Mouse (Mus musculus): ENCODE data around the gene Eml4.

The Eml4 gene

DNA sequence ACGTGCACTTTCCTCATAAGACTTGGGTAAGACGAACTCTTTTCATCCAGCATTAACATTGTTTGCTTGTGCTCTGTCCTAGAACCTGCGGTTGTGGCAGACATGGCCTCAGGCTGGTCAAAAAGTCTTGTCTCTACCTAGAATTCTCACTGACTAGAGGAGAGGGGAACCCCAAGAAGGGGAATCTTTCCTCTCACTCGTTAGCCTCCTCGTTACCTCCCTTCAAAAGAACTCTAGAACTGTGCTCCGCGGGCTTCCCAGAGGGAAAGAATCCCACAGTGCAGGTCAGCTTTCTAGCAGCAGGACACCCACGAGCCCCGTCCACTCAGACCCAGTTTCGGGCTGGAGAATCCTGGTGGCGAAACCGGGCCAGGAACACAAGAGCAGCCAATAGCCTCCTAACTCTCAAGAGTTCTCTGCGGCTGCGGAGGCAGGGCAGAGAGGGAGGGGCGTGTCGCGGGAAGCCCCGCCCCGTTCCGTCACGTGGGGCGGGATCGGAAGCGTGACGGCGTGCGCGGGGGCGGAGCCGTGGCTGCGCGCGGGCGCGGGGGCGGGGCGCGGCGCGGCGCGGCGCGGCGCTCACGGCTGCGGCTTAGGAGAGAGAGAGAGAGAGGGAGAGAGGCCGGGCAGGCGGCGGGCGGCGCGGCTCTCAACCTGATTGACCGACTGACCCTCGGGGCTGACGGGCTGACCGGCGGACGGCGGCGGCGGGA is at the start of gene Eml4:
Gene Eml4, plus strand, starts transcription at position 553 of the 713 bp plus-strand sequence.
- peak; percentile 90 to 95 for DNase-seq (ENCODE audit: low spot score in 2 of 2)

DNA sequence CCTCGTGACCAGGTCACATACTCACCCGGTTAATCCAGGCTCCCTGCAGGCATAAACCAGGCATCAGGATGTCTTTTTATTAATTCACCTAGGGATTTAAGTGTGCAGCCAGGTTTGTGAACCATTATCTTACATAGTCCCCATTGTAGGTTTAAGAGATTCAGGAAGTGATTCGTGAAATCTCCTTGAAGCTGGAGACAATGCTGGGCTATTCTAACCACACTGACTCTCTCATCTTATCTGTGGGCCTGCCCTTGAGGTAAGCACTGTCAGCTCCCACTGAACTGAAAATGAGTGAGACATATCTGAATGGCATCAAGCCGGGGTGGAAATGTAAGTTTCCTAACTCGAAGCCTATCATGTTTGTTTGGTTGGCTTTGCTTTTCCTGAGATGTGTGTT is 49.3 kb upstream of the Eml4 start:
- no peak for DNase-seq (ENCODE audit: low spot score in 2 of 2)

DNA sequence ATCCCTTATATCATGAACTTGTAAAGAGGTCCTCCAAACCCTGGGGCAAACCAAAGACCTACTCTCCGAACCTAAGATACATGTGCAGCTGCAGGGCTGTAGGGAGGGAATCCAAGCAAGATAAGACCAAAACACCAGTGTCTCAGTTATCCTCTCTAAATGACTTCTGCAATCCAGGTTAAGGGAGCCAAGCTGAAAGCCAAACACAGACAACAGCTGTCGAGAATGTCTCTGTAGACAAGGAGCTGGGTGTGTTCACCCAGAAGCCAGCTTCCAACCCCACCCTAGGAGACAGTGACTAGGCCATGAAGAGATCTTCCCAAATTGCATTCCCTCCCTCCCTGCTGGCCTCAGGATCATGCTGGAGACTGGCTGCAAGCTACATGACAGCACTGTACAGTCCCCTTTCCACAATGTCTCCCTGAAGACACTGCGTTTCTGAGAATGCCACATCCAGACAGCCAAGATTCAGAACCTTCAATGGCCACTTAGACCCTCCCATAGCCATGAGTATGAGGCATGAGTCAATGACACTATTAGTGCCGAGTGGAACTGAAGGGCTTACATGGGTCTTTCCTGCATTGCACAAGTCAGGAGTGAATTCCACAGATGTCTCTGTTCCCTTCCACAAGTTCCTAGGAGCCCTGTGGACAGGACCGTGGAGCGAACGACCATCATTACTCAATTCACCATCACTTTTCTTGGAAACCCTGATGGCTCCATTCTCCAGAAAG is 46.5 kb upstream of the Eml4 start:
- no peak for DNase-seq (ENCODE audit: low spot score in 2 of 2)

DNA sequence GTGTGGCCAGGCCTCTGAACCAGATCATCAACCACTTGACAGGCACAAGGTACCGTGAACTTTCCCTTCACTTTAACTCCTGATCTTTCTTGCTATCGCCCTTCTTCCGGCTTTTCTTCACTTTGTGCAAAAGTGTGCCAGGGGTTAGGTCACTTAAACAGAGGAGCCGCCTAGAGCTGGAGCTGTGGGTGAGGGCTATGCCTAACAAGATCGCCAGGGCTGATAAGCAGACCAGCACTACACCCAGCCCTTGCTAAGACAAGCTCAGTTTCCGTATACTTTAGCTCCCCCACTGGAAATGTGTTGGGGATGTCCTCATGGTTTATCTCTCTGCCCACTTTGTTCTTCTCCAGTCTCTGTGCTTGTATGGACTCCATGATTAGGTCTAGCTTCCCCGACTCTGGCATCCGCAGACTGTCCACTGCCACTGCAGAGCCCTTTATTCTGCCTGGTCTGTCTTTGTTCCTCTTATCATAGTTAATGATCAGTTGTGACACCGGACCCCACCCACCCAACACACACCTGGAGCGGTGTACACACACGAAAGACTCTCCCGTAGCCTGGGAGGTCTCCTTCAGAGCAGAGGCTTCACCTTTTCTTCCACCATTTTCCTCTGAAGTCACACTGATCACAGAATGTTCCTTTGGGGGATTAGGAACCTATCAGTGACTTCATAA is 43.6 kb upstream of the Eml4 start:
- DNase-seq (ENCODE audit: low spot score in 2 of 2): no peak

DNA sequence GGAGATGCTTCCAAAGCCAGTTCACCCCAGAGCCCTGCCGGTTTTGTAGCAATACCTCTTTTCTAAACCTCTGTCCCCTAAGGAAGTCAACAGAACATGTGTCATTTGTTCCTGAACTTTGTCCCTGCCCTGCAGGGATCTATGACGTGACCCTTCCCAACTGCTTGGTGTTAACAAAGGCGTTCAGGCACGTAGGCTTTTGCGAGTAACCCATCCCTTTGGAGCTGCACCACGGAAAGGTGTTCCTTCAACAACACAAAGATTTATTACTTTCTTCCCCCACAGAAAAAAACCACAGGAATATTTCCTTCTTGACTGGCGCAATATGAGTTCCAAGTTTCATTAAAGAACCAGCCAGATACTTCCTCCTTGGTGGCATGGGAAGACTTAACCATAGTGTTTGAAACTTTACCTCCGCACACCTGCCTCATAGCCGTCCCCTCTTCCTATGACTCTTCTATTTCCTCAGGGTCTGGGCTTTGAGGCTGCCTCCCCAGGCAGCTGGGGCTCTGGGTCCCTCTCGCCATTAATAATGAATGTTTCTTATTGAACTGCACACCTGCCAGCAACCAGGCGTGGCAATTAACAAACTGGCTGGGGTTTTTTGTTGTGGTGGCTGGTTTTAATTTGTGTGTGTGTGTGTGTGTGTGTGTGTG is 43.0 kb upstream of the Eml4 start:
- no peak for DNase-seq (ENCODE audit: low spot score in 2 of 2)

DNA sequence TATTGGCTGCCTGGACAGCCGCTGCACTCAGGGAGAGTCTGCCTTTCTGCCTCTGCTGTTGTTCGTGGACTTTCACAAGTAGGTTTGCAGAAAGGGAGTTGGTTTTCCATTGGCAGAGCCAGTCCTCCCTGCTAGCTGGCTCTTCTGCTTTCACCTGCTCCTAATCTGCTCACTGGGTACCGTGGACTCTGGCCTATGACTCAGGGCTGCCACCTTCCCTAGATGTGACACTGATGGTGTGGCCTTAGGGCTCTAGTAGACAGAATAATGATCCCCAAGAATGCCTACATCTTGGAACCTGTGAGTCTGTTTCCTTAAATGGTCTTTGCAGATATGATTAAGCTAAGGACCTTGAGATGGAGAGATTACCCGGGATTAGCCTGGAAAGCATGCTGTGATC is 42.3 kb upstream of the Eml4 start:
- DNase-seq (ENCODE audit: low spot score in 2 of 2): no peak

DNA sequence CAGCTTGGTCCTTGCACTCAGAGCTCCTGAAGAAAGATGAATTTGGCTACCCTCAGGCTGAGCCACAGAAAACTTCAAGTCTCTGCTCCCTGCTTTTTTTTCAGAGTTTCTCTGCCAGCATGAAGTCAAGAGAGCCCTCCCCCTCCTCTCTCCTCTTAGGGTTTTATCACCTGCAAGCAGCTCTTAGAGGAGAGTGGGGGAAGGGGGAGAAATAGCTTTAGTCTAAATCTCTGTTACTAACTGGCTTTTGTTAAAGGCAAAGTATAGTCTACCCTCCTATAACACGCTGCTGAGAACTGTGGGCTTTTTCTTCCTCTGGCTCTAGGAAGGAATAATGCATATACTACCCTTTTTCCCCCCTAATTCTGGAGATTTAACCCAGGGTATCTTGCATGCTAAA is 41.5 kb upstream of the Eml4 start:
- no peak for DNase-seq (ENCODE audit: low spot score in 2 of 2)

DNA sequence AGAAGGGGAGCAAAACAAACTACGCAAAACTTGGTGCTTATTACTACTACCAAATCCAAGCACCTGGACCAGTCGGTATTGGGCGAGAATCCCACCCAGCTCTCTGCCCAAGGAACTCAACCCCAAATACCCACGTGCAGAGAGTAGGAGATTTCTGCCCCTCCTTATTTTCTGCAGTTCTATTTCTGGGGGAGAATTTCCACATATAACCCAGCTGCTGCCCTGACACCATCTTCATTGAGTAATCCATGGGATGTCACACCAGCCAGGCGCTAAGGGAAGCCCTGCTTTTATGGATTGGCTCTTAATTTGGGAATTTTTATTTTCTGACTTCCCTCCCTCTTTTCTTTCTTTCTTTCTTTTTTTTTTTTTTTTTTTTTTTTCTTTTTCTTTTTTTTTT is 38.9 kb upstream of the Eml4 start:
- no peak for DNase-seq (ENCODE audit: low spot score in 2 of 2)

DNA sequence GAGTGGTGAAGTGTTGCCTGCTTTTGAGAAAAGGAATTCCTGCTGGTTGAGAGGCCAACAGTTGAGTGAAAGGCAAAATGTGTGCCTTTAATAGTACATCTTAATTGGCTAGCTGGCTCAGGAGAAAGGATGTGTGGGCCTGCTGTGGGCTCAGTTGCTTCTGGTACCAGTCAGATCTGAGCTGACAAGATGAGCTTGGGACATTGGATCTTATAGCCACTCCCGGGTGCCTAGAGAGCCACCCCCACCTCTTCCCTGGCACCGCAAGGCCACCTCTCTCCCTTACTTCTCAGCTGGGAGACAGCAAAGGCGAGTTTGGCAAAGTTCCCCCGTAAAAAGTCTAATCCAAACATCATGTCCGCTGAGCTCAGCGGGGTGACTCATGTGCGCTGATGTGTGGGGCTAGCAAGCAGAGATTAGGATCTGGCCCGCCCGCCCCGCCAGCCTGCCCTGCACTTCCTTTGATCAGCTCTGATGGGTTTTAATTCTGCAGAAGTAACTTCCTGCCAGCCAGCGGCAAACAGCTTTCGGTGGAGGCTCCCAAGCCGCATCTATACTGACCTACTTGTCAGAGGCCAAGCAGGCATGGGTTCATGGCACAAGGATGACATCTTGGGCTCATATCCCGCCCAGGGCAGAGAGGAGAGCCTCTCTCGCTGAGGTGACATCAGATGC is 38.4 kb upstream of the Eml4 start:
- DNase-seq (ENCODE audit: low spot score in 2 of 2): peak; percentile 48 to 55

DNA sequence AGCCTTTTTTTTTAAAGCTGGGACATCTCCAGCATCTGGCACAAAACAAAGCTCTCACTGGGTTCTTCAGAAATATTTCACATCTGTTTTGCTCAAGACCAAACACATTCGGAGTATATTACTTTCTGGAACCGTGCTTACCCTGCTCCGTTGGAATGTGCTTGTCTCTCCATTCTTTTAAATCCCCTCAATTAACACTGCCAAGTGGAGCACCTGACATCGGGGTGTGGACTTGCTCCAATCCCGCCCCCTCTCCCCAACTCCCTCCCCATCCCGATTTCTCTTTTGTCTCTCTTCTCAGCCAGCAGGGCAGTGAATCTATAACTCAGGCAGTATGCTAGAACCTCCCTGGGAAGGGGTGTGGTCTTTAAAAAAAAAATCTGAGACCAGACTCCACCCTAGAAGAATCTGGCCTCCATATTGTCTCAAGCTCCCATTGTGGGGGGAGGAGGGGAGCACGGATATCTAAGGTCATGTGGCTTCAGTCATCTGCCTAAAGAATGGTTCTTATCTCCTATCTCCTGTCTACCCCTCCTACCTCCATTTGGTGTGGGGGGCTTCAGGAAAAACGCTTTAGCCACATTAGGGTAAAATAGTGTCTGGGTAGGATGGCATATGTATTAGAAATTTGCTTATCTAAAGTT is 37.6 kb upstream of the Eml4 start:
- DNase-seq (ENCODE audit: low spot score in 2 of 2): no peak

DNA sequence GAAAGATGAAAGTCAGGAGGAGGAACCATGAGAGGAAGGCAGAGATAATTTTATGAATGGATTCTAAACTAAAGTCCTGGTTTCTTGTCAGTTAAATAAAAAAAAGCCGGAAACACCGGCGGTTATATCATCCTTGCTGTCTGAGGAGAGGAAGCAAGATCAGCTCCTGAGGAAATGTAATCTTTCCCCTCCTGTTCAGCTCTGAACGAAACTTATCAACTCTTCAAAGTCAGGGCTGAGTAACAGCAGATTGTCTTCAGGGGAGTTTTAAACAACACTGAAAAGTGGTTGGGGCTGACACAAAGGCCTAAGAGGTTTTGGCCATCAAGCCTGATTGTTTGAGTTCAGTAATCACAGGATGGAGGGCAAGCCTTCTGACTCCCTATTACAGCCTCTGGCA is 35.3 kb upstream of the Eml4 start:
- no peak for DNase-seq (ENCODE audit: low spot score in 2 of 2)

DNA sequence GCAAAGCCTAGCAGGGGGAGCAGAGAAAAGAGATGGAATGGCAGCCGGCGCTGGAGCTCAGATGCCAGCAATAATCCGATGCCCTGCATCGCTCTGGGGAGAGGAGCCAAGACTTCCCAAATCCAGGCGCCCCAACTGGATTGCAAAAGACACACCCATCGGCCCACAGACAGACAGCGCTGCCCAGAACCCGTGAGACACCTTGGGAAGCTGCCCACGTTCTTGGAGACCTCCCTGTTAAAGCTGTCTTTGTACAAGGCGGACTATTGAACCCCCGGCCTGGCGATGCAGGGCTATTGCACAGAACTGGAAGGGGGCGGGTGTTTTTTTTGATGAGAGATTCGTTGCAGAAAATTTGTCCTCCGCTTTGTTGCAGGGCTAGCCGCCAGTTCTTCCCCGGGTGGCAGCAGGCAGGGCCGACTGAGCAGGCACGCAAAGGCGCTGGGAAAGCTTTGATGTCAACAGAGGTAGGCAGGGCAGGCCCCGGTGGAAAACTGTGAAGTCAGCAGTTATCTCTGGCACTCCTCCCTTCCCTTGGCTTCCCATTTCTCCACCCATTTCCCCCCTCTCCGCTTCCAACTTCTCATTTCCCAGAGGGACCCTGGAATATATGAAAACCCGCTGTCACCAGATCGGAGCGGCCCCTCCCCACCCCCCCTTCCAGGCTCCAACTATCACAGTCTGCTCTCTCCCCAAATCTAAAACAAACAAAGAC is 28.0 kb upstream of the Eml4 start:
- peak; percentile 31 to 39 for DNase-seq (ENCODE audit: low spot score in 2 of 2)

DNA sequence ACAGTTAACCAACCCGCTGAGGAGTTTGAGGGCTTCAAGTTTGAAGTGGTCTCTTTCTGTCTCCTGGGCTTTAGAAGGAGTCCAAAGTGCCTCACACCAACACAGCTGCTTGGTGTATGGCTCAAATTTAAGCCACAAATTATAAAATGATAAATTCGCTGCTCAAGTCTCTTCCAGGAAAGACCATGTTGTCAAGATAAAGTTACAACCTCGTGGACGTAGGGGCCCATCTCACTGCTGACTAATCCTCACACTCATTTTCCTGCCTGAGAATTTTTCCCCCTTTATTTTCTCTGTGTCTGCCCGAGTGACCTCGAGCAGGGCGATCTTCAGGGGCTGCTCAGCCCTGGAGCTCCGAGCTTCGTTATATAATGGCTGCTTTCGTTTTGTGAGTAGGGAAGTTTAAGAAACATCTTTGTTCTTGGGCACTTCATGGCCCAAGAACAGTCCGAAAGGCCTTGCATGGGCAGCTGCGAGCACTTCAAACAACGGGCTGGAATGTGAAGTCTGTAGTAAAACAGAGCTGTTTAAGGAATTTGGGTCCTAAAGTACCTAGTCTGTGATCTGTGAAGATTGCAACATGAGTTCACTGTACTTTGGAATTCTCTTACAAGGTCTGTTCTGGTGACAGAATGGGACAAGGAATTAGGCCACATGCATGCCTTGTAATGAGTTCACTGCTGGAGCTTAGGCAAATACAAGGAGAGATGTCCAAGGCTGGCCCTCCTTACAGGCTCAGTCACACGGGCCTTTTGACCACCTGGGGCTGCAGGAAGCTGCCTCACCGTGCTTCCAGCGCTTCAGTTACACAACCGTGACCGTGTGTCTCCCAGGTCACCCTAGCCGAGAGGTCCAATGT is 27.1 kb upstream of the Eml4 start:
- peak in 1 of 2 experiments; percentile 14 for DNase-seq (ENCODE audit: low spot score in 2 of 2)

DNA sequence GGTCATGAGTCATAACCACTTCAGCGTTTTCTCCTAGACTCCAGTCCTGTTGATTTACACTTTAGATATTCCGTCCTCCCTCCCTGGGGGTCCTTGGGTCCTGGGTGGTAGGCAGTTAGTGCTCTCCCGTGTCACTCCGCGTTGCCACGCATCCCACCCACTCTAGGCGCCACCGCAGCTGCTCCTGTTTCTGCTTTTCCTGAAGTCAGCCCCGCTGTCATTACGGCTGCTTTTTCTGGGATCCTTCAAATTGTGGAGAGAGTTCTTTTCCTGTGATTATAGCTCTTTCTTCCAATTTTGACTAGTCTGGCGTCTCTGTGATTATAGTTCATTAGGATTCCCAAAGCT is 26.5 kb upstream of the Eml4 start:
- no peak for DNase-seq (ENCODE audit: low spot score in 2 of 2)

DNA sequence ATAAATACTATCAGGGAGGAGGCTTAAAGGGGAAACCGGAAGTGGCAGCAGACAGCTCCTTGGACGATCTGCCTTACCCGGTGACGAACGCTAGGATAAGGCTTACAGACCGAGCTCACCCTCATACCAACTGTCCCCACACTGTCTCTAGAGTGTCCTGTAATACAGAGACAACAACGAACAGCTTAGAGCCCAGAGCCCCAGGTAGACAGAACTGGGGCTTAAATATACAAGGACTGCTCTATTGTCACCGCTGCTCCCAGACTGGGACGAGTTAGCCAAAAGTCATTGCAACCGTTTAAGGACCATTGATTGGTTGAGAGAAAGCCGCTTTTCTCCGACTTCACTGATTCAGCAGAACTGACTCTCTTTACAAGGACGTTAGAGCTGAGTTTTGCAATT is 15.5 kb upstream of the Eml4 start:
- DNase-seq (ENCODE audit: low spot score in 2 of 2): no peak

DNA sequence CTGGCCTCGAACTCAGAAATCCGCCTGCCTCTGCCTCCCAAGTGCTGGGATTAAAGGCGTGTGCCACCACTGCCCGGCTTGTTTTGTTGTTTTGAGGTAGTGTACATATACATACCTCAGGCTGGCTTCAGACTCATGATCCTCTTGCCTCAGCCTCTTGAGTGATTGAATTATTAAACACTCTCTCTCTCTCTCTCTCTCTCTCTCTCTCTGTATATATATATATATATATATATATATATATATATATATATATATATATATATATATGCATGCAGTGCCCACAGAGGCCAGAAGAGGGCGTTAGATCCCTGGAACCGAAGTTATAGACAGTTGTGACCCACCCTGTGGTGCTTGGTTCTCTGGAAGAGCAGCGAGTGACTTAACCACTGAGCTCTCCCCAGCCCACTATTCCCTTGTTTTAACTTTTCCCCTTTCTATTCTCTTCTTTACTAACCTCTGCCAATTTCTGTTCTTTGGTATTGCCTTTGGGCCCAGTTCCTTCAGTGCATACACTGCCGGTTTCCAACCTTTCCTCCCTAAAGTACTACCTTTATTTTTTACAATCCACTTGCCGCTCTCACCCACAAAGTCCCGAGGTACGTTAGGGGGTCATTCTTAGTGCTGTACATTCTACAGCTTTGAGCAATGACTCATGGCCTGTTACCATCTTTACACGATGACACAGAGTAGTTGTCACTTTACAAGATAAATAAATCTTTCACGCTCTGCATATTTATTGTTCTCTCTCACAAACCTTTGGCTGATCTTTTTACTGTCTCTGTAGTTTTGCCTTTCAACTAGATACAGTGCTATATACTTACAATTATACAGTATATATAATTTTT is 13.5 kb upstream of the Eml4 start:
- DNase-seq (ENCODE audit: low spot score in 2 of 2): no peak

DNA sequence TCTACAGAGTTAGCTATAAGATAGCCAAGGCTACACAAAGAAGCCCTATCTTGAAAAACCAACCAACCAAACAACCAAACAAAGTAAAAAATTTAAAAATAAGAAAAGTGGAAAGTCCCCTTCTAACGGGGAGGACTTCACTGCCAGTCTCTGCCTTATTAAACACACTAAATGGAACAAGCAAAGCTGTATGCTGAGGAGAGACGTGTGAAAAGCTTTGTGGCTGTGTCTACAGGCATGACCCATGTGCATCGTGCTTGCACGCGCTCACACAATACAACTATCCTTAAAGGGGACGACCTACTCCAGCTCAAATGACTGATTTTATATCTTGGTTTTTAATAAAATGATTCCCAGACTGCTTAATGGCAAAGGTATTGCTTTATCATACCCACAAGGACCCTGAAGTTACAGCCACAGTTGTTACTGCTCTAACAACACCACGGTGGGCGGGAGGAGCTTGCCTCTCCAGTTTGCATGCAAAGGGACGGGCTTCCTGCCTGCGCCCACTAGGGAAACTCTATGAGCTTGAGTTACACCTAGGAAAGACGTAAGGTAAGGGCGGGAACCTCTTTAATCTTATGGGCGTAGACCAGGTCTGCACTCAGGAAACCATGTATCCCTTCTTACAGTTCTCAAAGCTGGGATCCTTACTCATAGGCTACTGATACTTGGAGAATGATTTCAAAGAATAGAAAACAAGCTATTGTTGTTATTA is 11.2 kb upstream of the Eml4 start:
- no peak for DNase-seq (ENCODE audit: low spot score in 2 of 2)

DNA sequence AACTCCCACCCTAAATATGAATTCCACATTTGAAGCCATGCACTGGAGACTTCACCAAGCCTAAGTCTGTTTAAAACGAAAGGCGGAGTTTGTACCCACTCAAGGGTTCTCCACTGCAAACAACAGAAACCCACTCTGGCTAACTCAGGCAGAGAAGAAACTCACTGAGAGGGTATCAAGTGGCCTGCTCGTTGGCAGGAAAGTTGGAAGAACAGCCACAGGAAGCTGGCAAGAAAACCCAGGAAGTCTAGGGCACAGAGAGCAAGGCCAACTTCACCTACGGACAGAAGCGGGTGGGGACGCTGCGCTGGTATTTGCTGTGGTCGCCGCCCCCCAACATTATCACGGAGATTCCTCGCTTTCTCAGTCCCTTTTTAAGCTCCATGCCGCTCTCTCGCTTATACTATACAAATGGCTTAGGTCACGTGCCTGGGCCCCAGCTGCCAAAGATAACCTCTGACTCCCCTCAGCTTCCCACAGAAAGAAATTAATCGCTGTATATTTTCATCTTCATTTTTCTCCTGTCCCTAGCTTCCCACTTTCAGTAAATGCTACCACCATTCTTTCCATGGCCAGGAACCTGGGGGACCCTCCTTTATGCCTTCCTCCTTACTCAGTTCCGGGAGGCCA is 9.7 kb upstream of the Eml4 start:
- DNase-seq (ENCODE audit: low spot score in 2 of 2): no peak
